Mouse (Mus musculus): ENCODE results near the gene Slu7. TPM values are rescaled to one million over a fixed set of nuclear protein-coding genes. Genes with fewer than 3 reads are reported as not detected.
A peak's percentile ranks its signal among the peaks of the same experiment; 100 is the strongest.

The Slu7 gene
- 100 to 1,000 TPM; 108 to 112 TPM for polyA plus RNA-seq (2017; shearing (Covaris generic))

GRCm38 (mm10) chr11:43433254-43434023, at the start of gene Slu7:
Slu7 (plus strand) TSS chr11:43433744.
- peak; percentile 90 for ATAC-seq

DNA sequence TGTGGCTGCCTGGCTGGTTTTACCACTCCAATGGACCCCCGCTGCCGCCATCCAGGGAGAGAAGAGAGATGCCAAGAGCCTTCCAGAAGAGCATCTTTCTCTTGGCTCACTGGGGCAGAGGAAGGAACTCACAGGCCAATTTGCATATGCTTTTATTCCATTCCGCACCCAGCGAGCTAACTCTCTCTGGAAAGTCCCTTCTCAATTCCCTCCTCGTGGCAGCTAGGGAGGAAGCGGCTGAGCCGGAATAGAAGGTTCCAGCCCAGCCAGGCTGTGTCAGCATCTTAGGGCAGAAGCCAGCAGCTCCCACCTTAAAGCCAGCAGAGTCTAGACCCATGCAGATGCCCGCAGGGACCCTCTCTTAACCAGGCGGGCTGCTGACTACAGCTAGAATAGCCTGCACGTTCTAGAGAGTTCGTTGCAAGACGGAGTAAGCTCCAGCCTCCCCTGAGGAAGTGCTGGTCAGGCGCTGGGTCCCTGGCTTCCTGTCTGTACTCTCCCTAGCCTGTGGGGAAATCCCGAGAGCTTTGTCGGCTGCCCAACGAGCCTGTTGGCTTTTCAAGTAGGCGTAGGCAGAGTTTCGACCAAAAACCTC, 48.4 kb upstream of the Slu7 start:
- peak; percentile 61 for ATAC-seq

DNA sequence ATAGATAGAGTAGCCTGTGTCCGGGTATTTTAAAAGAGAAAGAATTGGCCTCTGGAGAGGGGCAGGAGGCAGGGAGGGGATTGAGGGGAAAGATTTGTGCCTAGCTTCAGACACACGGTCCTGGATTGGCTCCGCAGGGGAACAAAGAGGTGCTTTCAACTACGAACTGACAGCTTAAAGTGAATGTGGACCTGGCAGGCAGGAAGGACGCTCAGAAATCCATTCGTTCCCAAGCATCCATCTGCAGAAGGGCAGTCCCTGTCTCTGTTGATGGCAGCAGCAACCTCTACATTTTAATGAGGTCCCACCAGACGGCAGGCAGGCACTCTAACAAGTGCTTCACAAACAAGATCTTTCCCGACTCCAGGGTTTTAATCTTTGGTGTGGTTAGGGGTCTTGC, 47.8 kb upstream of the Slu7 start:
- no peak for ATAC-seq

GRCm38 (mm10) chr11:43387004-43387880, 46.3 kb upstream of the Slu7 start:
- ATAC-seq: no peak

DNA sequence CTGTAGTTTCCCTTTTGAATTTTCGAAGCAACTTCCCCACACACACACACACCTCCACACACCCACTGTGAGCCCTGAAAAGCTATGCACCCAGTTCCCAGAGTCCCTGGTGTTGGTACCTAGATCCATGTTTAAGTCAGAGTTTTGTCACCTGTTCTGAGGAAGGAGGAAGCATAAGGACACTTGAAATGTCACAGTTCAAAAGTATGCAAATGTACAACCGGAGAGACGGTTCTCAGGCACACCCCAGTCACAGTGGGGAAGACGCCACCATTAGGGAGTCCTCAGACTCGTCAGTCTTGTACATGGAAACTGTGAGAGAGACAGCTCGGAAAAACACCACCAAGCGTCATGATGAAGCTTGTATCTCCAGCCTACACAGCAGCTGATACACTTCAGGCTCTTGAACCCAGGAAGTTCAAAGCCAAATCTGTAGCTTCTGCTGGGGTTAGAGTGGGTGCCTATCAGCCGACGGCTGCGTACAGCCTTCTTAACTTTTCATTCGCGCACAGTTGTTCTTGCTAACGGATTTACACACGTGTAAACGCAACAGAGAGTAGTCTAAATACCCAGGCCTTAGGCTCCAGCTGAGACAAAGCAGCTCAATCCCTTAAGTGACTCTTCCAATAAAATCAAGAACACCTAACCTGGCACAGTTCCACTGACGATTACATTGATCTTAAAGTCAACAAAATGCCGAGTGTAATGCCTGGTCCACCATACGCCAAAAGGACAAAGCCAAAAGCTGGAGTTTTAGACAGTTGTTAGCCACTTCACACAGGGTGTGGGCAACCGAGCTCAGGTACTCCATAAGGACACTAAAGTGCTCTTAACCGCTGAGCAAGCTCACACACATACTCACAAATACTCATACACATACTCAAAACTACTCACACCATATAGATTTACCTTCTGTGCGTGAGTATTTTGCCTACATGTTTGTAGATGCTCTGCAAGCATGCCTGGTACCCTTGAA, 45.1 kb upstream of the Slu7 start:
- ATAC-seq: peak; percentile 58

GRCm38 (mm10) chr11:43389118-43389517, 44.4 kb upstream of the Slu7 start:
- ATAC-seq: no peak

- no peak for ATAC-seq
Measured at GRCm38 (mm10) chr11:43392757-43393156, 40.8 kb upstream of the Slu7 start.

GRCm38 (mm10) chr11:43393325-43393724, 40.2 kb upstream of the Slu7 start:
- no peak for ATAC-seq

- ATAC-seq: peak; percentile 20
Measured at GRCm38 (mm10) chr11:43395073-43395948, 38.2 kb upstream of the Slu7 start.

DNA sequence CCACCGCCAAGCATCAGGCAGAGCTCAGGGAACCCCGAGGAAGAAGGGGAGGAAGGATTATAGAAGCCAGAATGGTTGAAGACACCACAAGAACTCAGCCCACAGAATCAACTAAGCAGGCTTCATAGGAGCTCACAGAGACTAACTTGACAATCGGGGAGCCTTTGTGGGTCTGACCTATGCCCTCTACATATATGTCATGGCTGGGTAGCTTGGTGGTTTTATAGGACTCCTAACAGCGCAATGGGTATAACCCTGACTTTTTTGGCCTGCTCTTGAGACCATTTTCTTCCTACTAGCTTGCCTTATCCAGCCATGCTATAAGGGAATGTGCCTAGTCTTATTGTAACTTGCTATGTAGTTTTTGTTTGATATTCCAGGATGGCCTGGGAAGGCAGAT, 37.3 kb upstream of the Slu7 start:
- no peak for ATAC-seq

DNA sequence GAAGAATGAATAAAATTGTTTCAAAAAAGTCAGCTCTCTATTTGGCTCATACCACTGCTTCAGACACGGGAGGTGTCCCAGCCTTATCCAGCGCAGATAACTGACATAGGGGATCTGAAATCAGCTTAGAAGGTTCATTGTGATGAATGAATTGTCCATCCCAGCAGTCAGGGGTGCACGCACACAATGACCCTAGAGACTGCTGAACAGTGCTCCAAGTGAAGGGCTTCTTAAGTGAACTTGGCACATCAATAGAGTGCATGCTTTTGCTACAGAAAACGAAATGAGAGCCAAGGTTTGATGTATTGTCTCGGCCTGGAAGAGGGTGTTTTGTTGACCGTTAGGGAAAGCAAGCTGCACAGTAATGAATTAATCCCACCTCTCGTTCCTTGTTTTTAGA, 36.9 kb upstream of the Slu7 start:
- no peak for ATAC-seq

DNA sequence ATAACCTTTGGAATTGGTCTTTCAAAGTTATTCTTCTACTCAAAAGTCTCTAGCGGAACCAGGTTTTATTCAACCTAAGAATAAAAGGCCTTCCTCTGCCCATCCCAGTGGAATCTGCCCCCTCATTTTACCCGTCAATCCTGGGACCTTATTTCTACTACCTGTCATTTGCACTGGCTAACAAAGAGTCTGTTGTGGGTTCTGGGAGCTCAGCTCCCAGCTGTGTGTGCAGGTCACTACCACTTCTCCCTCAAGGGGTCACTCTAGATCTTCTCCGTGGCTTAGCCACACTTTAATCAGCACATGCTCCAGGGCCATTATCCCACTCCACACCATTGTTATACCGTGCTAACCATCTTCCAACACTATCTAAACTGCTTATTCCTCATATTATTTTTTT, 34.2 kb upstream of the Slu7 start:
- no peak for ATAC-seq

DNA sequence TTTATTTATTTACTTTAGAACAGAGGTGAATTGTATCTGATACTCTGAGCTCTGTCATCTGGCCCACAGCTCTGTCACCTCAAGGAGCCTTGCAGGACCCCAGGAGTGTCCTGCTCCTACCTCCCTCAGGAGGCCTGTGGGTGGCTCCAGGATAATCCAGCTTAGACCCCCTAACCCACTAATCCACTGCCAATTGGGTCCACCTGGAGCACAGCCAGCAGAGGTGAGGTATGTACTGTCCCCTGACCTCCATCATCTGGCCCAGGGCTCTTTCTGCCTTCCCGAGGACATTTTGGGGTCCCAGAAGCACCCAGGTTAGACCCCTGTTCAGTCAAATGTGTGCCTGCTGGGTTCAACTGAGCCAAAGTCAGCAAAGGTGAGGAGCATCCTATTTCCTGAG, 33.4 kb upstream of the Slu7 start:
- ATAC-seq: no peak

- ATAC-seq: no peak
Measured at GRCm38 (mm10) chr11:43404150-43404807, 29.3 kb upstream of the Slu7 start.

DNA sequence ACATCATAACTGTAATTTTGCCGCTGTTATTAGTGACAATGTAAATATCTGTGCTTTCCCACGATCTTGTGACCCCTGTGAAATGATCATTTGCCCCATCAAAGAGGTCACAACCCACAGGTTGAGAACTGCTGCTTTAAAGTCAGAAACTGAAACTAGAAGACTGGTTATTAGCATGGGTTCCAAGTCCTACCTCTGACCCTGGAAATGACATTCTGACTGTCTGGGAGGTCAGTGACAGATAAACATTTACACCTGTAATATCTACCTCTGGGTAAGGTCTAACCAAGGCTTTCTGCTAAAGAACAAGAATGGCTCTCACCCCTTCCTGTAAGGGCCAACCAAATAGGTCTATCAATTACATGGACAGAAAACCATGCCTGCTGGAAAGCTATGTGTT, 24.7 kb upstream of the Slu7 start:
- no peak for ATAC-seq

- ATAC-seq: peak; percentile 55
Measured at GRCm38 (mm10) chr11:43410291-43410690, 23.3 kb upstream of the Slu7 start.

DNA sequence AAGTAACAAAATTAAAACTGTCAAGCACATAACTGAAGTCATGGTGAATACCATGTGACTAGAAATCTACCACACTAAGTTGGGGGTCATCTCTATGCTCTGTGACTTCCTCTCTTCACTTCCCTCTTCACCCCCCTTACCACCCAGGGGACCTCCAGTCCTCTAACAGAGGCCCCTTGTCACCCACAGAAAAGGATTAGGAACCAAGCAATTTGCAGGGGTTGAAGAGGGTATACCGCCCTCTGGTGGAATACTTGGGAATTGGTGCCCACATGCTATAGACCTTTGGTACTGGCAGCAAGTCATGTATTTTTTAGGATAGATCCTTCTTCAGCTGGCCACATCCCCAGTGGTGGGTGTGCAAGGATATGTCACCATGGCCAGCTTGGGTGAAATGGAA, 22.1 kb upstream of the Slu7 start:
- peak; percentile 51 for ATAC-seq

- ATAC-seq: peak; percentile 69
Measured at GRCm38 (mm10) chr11:43412771-43413451, 20.6 kb upstream of the Slu7 start.

- no peak for ATAC-seq
Measured at GRCm38 (mm10) chr11:43417201-43417600, 16.3 kb upstream of the Slu7 start.

GRCm38 (mm10) chr11:43424386-43424785, 9.2 kb upstream of the Slu7 start:
- no peak for ATAC-seq
